Mouse (Mus musculus) liver, postnatal 0 days (tissue): ENCODE measurements around the gene Tma7. TPM values are rescaled to one million over a fixed set of nuclear protein-coding genes. Genes with fewer than 3 reads are reported as not detected.

Experiments used
- ATAC-seq: fragments of 200-750 bp; cut with Nextera tagmentation; 2 replicates; pipeline ENCODE4 v1.8.0; 2017; ENCODE audit warnings: mild to moderate bottlenecking, moderate library complexity
- DNase-seq: peaks from one replicate; pipeline ENCODE4 v3.0.0-alpha.2; 2016
- H3K27ac ChIP-seq: fragments of 300-500 bp; sonication (generic); 2 replicates; pipeline ENCODE4 v1.5.1; 2014; ENCODE audit warnings: antibody characterized with exemption, moderate library complexity, mild to moderate bottlenecking, low read depth
- H3K27me3 ChIP-seq: fragments of 300-500 bp; sonication (generic); 2 replicates; pipeline ENCODE4 v1.6.1; 2014; ENCODE audit warnings: low read length, control low read depth, mixed read lengths; ENCODE audit not compliant: insufficient read depth
- H3K36me3 ChIP-seq: fragments of 300-500 bp; sonication (generic); replicated peaks from 2 replicates; pipeline ENCODE4 v1.6.1; 2014; ENCODE audit warnings: mild to moderate bottlenecking, control low read depth, low read length, moderate library complexity, mixed read lengths; ENCODE audit not compliant: insufficient read depth
- H3K4me1 ChIP-seq: fragments of 300-500 bp; sonication (generic); 2 replicates; pipeline ENCODE4 v1.6.1; 2014; ENCODE audit warnings: antibody characterized with exemption, mild to moderate bottlenecking, control low read depth; ENCODE audit not compliant: insufficient read depth
- H3K4me2 ChIP-seq: fragments of 300-500 bp; sonication (generic); 2 replicates; pipeline ENCODE4 v1.6.1; 2014; ENCODE audit warnings: low read depth, mild to moderate bottlenecking, low read length, moderate library complexity, mixed read lengths
- H3K4me3 ChIP-seq: fragments of 300-500 bp; sonication (generic); 2 replicates; pipeline ENCODE4 v1.5.1; 2014; ENCODE audit warnings: low read depth, low read length
- H3K9ac ChIP-seq: fragments of 300-500 bp; sonication (generic); replicated peaks from 2 replicates; pipeline ENCODE4 v1.6.1; 2014; ENCODE audit warnings: mild to moderate bottlenecking, moderate library complexity
- H3K9me3 ChIP-seq: fragments of 300-500 bp; sonication (generic); 2 replicates; pipeline ENCODE4 v1.6.1; 2016; ENCODE audit warnings: mild to moderate bottlenecking, control low read depth, low read length, mixed read lengths
- CTCF ChIP-seq: sonication (generic); IDR thresholded peaks from 2 replicates; pipeline ENCODE4 v1.5.1; 2016; ENCODE audit warnings: antibody characterized with exemption, low read depth
- EP300 ChIP-seq: IDR thresholded peaks from 2 replicates; pipeline ENCODE4 v1.6.1; 2016; ENCODE audit warnings: antibody characterized with exemption, low read depth, mild to moderate bottlenecking
- WGBS: fragments of 180-500 bp; shearing (Covaris S2); extraction: QIAGEN DNeasy Blood & Tissue Kit; methylation state at CpG from one replicate; pipeline ENCODE4 v1.1.7; 2014; ENCODE audit not compliant: insufficient replicate concordance; 5-methylcytosine and 5-hydroxymethylcytosine counted together
- polyA plus RNA-seq: library from polyadenylated mRNA; unstranded; fragments of >200 nt; fragmentation: Nextera tagmentation; extraction: Ambion mirVana; gene quantifications from 2 replicates; pipeline ENCODE4 v1.2.1, GENCODE M21; 2015

Tma7 gene
- polyA plus RNA-seq, 1 experiment from 2014 or later: 284 TPM

DNA sequence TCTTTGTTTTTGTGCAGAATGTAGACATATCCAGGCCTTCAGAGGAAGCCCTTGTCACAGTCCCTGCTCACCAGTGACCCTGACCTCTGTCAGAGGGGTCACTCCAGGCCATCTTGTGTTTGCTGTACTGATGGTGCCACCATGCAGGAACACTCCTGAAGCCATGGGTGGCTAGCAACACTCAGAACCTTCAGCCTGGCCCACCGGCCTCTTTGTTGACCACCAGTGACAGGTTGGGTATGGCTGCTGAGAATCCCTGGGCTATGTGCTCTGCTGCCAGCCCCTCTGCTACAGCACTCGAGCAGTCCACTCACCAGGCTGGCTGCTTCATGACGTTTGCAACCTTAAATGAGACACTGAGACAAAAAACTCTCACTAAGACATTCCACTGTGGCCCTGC lies 52.1 kb downstream of the Tma7 start:
- Histone ChIP-seq H3K4me2 (no peak overlapping the region), H3K27ac (no peak overlapping the region), H3K36me3 (0 out of 2 replicates have a peak, but pooled peaks cover 3% of the 10 kb centered on the region), H3K9ac (no peak overlapping the region), H3K4me3 (no peak overlapping the region), H3K9me3 (no peaks in the 10 kb centered on the region), H3K27me3 (no peaks in the 10 kb centered on the region), H3K4me1 (no peaks in the 10 kb centered on the region)
- ATAC-seq (no peak), DNase-seq (no peak)
- 58% methylated on average over 3 of the region's 3 CpGs for WGBS
- TF ChIP-seq EP300 (no peak), CTCF (no peak)

DNA sequence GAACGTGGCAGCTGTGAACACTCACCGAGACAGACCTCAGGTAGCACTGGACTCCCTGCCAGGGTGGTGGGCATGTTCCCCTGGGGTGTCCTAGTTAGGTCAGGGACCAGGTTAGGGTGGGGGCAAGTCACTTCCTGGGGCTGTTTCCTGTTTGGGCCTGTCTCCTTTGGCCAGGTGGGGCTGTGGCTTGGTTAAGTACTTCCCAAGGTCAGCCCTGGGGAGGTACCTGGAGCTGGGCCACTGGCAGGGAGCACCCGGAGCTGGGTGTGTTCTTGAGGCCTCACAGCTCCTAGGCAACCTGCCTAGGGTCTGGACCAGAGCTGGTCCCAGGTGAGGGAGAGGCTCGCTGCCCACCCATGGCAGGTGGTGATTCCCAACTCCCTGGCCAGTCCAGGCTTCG lies 53.5 kb downstream of the Tma7 start:
- Histone ChIP-seq H3K4me1 (no peaks in the 10 kb centered on the region), H3K9me3 (no peaks in the 10 kb centered on the region), H3K27ac (no peak overlapping the region), H3K4me2 (no peak overlapping the region), H3K27me3 (no peaks in the 10 kb centered on the region), H3K36me3 (0 out of 2 replicates have a peak, but pooled peaks cover 3% of the 10 kb centered on the region), H3K9ac (no peak overlapping the region), H3K4me3 (no peak overlapping the region)
- DNase-seq (no peak), ATAC-seq (no peak)
- TF ChIP-seq CTCF (no peak), EP300 (no peak)
- 68% methylated on average over 5 of the region's 5 CpGs for WGBS

DNA sequence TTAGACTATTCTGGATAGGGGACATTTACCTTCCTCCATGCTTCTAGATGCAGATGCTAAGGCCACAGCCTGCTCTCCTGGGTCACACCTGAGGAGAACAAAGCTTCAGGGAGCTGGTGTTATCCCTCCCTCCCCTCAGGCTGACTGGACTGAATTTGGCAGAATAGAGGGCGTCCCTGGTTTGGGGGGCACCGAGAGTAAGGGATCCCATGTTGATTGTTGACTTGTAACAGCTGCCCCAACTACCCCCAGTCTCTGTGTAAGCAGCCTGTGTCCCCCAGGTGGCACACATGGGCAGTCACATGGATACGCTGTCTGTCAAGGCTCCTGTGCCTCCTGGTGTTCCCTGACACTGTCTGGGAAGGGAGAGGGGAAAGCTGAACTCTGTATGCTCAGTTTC lies 54.0 kb downstream of the Tma7 start:
- Histone ChIP-seq H3K27ac (no peak overlapping the region), H3K9ac (no peak overlapping the region), H3K9me3 (no peaks in the 10 kb centered on the region), H3K27me3 (no peaks in the 10 kb centered on the region), H3K4me2 (no peak overlapping the region), H3K4me1 (no peaks in the 10 kb centered on the region), H3K4me3 (no peak overlapping the region), H3K36me3 (0 out of 2 replicates have a peak, but pooled peaks cover 3% of the 10 kb centered on the region)
- WGBS: 89% methylated on average over 3 of the region's 3 CpGs
- TF ChIP-seq CTCF (no peak), EP300 (no peak)
- ATAC-seq (no peak), DNase-seq (no peak)

DNA sequence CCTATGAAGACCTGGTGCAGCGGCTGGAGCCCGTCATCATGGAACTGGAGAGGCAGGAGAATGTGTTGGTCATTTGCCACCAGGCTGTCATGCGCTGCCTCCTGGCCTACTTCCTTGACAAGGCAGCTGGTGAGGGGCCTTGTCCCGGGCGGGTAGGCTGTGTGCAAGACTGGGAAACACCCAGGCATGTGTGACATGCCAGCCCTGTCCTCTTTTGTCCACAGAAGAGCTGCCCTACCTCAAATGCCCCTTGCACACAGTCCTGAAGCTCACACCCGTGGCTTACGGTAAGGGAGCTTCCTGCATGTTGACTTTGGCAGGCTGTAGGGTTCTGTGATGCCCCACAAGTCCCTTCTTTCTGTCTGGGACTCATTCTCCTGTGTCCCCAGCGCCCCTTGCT lies 54.9 kb downstream of the Tma7 start:
- H3K27ac ChIP-seq: no peak overlapping the region
- no peaks in the 10 kb centered on the region for H3K4me1 ChIP-seq
- 66% methylated on average over 8 of the region's 8 CpGs for WGBS
- ATAC-seq (peak; percentile 70), DNase-seq (no peak)
- H3K9me3 ChIP-seq: no peaks in the 10 kb centered on the region
- no peak overlapping the region for H3K4me3 ChIP-seq
- no peak overlapping the region for H3K9ac ChIP-seq
- H3K27me3 ChIP-seq: no peaks in the 10 kb centered on the region
- TF ChIP-seq EP300 (no peak), CTCF (no peak)
- H3K36me3 ChIP-seq: 0 out of 2 replicates have a peak, but pooled peaks cover 3% of the 10 kb centered on the region
- H3K4me2 ChIP-seq: no peak overlapping the region

Other genes starting within 250 kb of the Tma7 start
- 2.4 TPM in 2 replicates for gene Slc26a6, start 229.3 kb downstream of the Tma7 start, polyA plus RNA-seq
- gene Tmem89, start 168.0 kb downstream of the Tma7 start, polyA plus RNA-seq: not detected in 2 replicates
- 333 and 345 TPM in 2 replicates for gene Uqcrc1, start 146.0 kb downstream of the Tma7 start, polyA plus RNA-seq
- 0.05 and 0.13 TPM in 2 replicates for gene Col7a1, start 129.0 kb downstream of the Tma7 start, polyA plus RNA-seq
- not detected in 2 replicates for gene Ucn2, start 96.6 kb downstream of the Tma7 start, polyA plus RNA-seq
- gene Pfkfb4, start 90.8 kb downstream of the Tma7 start, polyA plus RNA-seq: 3.1 and 3.8 TPM in 2 replicates
- gene Shisa5, start 44.0 kb downstream of the Tma7 start, polyA plus RNA-seq: 34.1 and 35.0 TPM in 2 replicates
- gene Trex1, start 22.9 kb downstream of the Tma7 start, polyA plus RNA-seq: 13.3 and 14.3 TPM in 2 replicates
- 6.1 and 6.7 TPM in 2 replicates for gene Atrip, start 8.5 kb downstream of the Tma7 start, polyA plus RNA-seq
- gene Ccdc51, start 94 bp downstream of the Tma7 start, polyA plus RNA-seq: 8.9 and 9.1 TPM in 2 replicates
- gene Plxnb1, start 12.8 kb upstream of the Tma7 start, polyA plus RNA-seq: 1.9 and 2.2 TPM in 2 replicates
- gene Fbxw21, start 79.5 kb upstream of the Tma7 start, polyA plus RNA-seq: not detected in 2 replicates
- not detected in 2 replicates for gene Fbxw13, start 113.4 kb upstream of the Tma7 start, polyA plus RNA-seq
- not detected in 2 replicates for gene Fbxw20, start 152.2 kb upstream of the Tma7 start, polyA plus RNA-seq
- not detected in 2 replicates for gene Fbxw14, start 205.1 kb upstream of the Tma7 start, polyA plus RNA-seq